Mouse (Mus musculus) CH12.LX (cell line): ENCODE results near the gene Wee2.

ENCODE experiments used
- BHLHE40 ChIP-seq: IDR thresholded peaks from 2 replicates; pipeline ENCODE4 v1.6.1; 2011; ENCODE audit warnings: mild to moderate bottlenecking, low read depth, low read length, improper control_type of control experiment
- CHD1 ChIP-seq: IDR thresholded peaks from 2 replicates; pipeline ENCODE4 v1.6.1; 2012; ENCODE audit warnings: low read depth, low read length, improper control_type of control experiment, inconsistent platforms
- CTCF ChIP-seq, 2 experiments: IDR thresholded peaks in 1 of 2; conservative IDR thresholded peaks in 1 of 2; 2 replicates each; pipeline ENCODE4 v1.5.1; 2011 to 2012; ENCODE audit warnings: low read depth in 2 of 2, low read length in 2 of 2, improper control_type of control experiment in 1 of 2, inconsistent platforms in 1 of 2, mild to moderate bottlenecking in 1 of 2, moderate library complexity in 1 of 2
- IRF4 ChIP-seq: IDR thresholded peaks from 2 replicates; pipeline ENCODE4 v1.6.1; 2014; ENCODE audit warnings: low read depth, mild to moderate bottlenecking, inconsistent platforms, low read length, improper control_type of control experiment
- MYC ChIP-seq: IDR thresholded peaks from 2 replicates; pipeline ENCODE4 v1.6.1; 2011; ENCODE audit warnings: low read depth, mild to moderate bottlenecking, improper control_type of control experiment, low read length
- NELFE ChIP-seq: IDR thresholded peaks from 2 replicates; pipeline ENCODE4 v1.6.1; 2011; ENCODE audit warnings: low read depth, low read length, improper control_type of control experiment
- POLR2A ChIP-seq: IDR thresholded peaks from 2 replicates; pipeline ENCODE4 v1.6.1; 2011; ENCODE audit warnings: low read depth, mild to moderate bottlenecking, improper control_type of control experiment, low read length
- USF1 ChIP-seq: IDR thresholded peaks from 2 replicates; pipeline ENCODE4 v1.6.1; 2014; ENCODE audit warnings: low read depth, mild to moderate bottlenecking, inconsistent platforms, low read length, improper control_type of control experiment
- ZKSCAN1 ChIP-seq: IDR thresholded peaks from 2 replicates; pipeline ENCODE4 v1.6.1; 2012; ENCODE audit warnings: low read depth, inconsistent platforms, low read length, improper control_type of control experiment, borderline replicate concordance

GRCm38 (mm10) chr6:40423013-40423412 lies 15.9 kb upstream of the Wee2 start:
- no peak for TF ChIP-seq MYC
- no peak for TF ChIP-seq NELFE
- TF ChIP-seq CTCF (conservative IDR thresholded peaks at IDR 0.05 in 1 of 2, IDR thresholded peaks at IDR 0.05 in 1 of 2; ENCODE audit: low read depth in 2 of 2, low read length in 2 of 2), result no peak
- no peak for TF ChIP-seq USF1
- no peak for TF ChIP-seq CHD1
- no peak for TF ChIP-seq IRF4
- no peak for TF ChIP-seq BHLHE40
- no peak for TF ChIP-seq ZKSCAN1
- TF ChIP-seq POLR2A, result no peak
